Mouse (Mus musculus): ENCODE results near the gene Ttc36. TPM values are rescaled to one million over a fixed set of nuclear protein-coding genes. Genes with fewer than 3 reads are reported as not detected.

The Ttc36 gene
- total and polyA plus RNA-seq, 2 experiments = 1,193 to 2,094 TPM

DNA sequence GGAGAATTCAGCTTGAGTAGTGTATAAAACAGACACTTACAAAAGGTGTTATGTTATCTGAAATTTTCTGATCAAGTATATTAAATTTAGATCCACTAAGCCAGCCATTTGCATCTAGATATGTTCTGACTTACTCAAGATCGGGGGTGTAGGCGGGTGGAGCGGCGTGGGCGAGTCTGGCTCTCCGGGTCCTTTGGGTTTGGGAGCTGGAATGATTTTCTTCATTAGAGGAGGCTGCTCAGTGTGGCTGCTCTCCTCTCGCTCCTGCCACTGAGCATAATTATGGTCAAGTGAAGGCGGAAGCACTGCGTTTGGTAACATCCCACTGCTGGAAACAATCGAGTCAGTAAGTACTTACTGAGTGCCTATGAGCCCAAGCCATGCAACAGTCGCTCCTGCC lies 26.1 kb upstream of the Ttc36 start:
- Histone ChIP-seq H3K9ac (ENCODE audit: low read depth, low read length) (no peak overlapping the region), H3K36me3 (ENCODE audit: control insufficient read depth, insufficient read depth, low read length) (peaks cover 69% of the 10 kb centered on the region), H3K27ac (replicated peaks; ENCODE audit: insufficient read depth, low read depth, low read length) (no peak overlapping the region), H3K4me3 (ENCODE audit: insufficient read depth, low read depth, low read length) (no peak overlapping the region), H3K4me1 (ENCODE audit: control insufficient read depth, insufficient read depth, low read length) (no peaks in the 10 kb centered on the region), H3K79me2 (ENCODE audit: control insufficient read depth, insufficient read depth, low read length) (no peaks in the 10 kb centered on the region), H3K27me3 (ENCODE audit: control insufficient read depth, insufficient read depth, low read length) (no peaks in the 10 kb centered on the region)
- TF ChIP-seq CTCF (IDR thresholded peaks at IDR 0.05; ENCODE audit: low read depth, low read length) = no peak
- no peak for TF ChIP-seq POLR2A (IDR thresholded peaks at IDR 0.05; ENCODE audit: extremely low read depth, insufficient read depth, low read length)
- 95% methylated on average over 11 of the region's 11 CpGs for WGBS
- DNase-seq (ENCODE audit: extremely low read depth, low read depth, low spot score) = no peak

- H3K27ac ChIP-seq (replicated peaks; ENCODE audit: insufficient read depth, low read depth, low read length) = no peak overlapping the region
- peaks cover 81% of the 10 kb centered on the region for H3K36me3 ChIP-seq (ENCODE audit: control insufficient read depth, insufficient read depth, low read length)
- TF ChIP-seq CTCF (IDR thresholded peaks at IDR 0.05; ENCODE audit: low read depth, low read length) (no peak), POLR2A (IDR thresholded peaks at IDR 0.05; ENCODE audit: extremely low read depth, insufficient read depth, low read length) (no peak)
- H3K4me3 ChIP-seq (ENCODE audit: insufficient read depth, low read depth, low read length) = no peak overlapping the region
- DNase-seq (ENCODE audit: extremely low read depth, low read depth, low spot score) = no peak
- no peaks in the 10 kb centered on the region for H3K4me1 ChIP-seq (ENCODE audit: control insufficient read depth, insufficient read depth, low read length)
- no peaks in the 10 kb centered on the region for H3K79me2 ChIP-seq (ENCODE audit: control insufficient read depth, insufficient read depth, low read length)
- H3K9ac ChIP-seq (ENCODE audit: low read depth, low read length) = no peak overlapping the region
- H3K27me3 ChIP-seq (ENCODE audit: control insufficient read depth, insufficient read depth, low read length) = no peaks in the 10 kb centered on the region
- whole genome bisulfite sequencing = 98% methylated on average over 7 of the region's 7 CpGs
Measured at GRCm38 (mm10) chr9:44826660-44827059, 23.8 kb upstream of the Ttc36 start.

GRCm38 (mm10) chr9:44819920-44820827 lies 17.3 kb upstream of the Ttc36 start:
- no peak for TF ChIP-seq POLR2A (IDR thresholded peaks at IDR 0.05; ENCODE audit: extremely low read depth, insufficient read depth, low read length)
- TF ChIP-seq CTCF (IDR thresholded peaks at IDR 0.05; ENCODE audit: low read depth, low read length) = no peak
- peaks cover 65% of the 10 kb centered on the region for H3K36me3 ChIP-seq (ENCODE audit: control insufficient read depth, insufficient read depth, low read length)
- no peaks in the 10 kb centered on the region for H3K79me2 ChIP-seq (ENCODE audit: control insufficient read depth, insufficient read depth, low read length)
- peaks cover 7% of the 10 kb centered on the region; the same call in 1 of the 2 replicates for H3K4me1 ChIP-seq (ENCODE audit: control insufficient read depth, insufficient read depth, low read length)
- H3K9ac ChIP-seq (ENCODE audit: low read depth, low read length) = no peak overlapping the region
- DNase-seq (ENCODE audit: extremely low read depth, low read depth, low spot score) = peak; percentile 19
- H3K27me3 ChIP-seq (ENCODE audit: control insufficient read depth, insufficient read depth, low read length) = no peaks in the 10 kb centered on the region
- no peak overlapping the region for H3K27ac ChIP-seq (replicated peaks; ENCODE audit: insufficient read depth, low read depth, low read length)
- WGBS = 73% methylated on average over 15 of the region's 15 CpGs
- H3K4me3 ChIP-seq (ENCODE audit: insufficient read depth, low read depth, low read length) = no peak overlapping the region

DNA sequence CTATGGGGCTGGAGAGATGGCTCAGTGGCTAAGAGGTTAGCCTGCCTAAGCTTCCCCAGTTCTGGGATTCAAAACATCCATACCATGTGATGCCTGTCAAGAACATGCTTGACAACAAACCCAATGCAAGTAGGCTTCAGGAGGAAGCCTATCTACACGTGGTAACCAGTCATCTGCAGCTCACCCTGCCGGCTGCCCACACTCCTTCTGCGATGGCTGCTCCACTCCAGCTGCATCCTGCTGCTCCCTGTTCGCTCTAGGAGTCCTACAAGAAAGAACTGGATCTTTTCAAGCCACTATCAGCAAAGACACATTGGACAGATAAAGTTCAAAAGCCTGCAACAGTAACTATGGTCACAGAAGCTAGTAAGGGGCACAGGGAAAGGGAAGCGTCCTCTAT lies 14.7 kb upstream of the Ttc36 start:
- H3K79me2 ChIP-seq (ENCODE audit: control insufficient read depth, insufficient read depth, low read length) = no peaks in the 10 kb centered on the region
- no peak overlapping the region for H3K4me3 ChIP-seq (ENCODE audit: insufficient read depth, low read depth, low read length)
- no peak for DNase-seq (ENCODE audit: extremely low read depth, low read depth, low spot score)
- peaks cover 63% of the 10 kb centered on the region for H3K36me3 ChIP-seq (ENCODE audit: control insufficient read depth, insufficient read depth, low read length)
- peaks cover 7% of the 10 kb centered on the region; the same call in 1 of the 2 replicates for H3K4me1 ChIP-seq (ENCODE audit: control insufficient read depth, insufficient read depth, low read length)
- TF ChIP-seq POLR2A (IDR thresholded peaks at IDR 0.05; ENCODE audit: extremely low read depth, insufficient read depth, low read length) = no peak
- WGBS = 89% methylated on average over 5 of the region's 5 CpGs
- H3K27me3 ChIP-seq (ENCODE audit: control insufficient read depth, insufficient read depth, low read length) = no peaks in the 10 kb centered on the region
- H3K27ac ChIP-seq (replicated peaks; ENCODE audit: insufficient read depth, low read depth, low read length) = no peak overlapping the region
- no peak overlapping the region for H3K9ac ChIP-seq (ENCODE audit: low read depth, low read length)

DNA sequence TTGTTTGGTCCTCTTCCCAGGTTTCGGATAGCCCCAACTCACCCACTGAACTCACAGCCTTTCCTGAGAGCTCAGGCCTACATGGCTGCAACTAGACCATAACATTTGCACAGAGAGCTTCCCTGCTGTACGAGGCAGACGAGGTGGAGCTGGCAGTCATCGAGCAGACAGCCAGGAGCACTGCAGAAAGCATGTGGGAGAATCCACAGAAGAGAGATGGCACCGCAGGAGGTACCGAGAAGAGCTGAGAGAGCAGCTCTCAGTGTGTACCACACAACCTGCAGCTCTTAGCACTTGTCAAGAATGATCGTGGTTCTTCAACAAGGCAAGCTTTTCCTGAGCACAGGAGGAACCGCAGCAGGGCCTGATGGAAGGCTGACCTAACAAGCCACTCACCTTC lies 11.3 kb upstream of the Ttc36 start:
- 94% methylated on average over 8 of the region's 8 CpGs for WGBS
- Histone ChIP-seq H3K4me3 (ENCODE audit: insufficient read depth, low read depth, low read length) (no peak overlapping the region), H3K9ac (ENCODE audit: low read depth, low read length) (no peak overlapping the region), H3K36me3 (ENCODE audit: control insufficient read depth, insufficient read depth, low read length) (peaks cover 64% of the 10 kb centered on the region), H3K4me1 (ENCODE audit: control insufficient read depth, insufficient read depth, low read length) (peaks cover 7% of the 10 kb centered on the region; the same call in 1 of the 2 replicates), H3K27ac (replicated peaks; ENCODE audit: insufficient read depth, low read depth, low read length) (no peak overlapping the region), H3K27me3 (ENCODE audit: control insufficient read depth, insufficient read depth, low read length) (no peaks in the 10 kb centered on the region), H3K79me2 (ENCODE audit: control insufficient read depth, insufficient read depth, low read length) (no peaks in the 10 kb centered on the region)
- no peak for TF ChIP-seq POLR2A (IDR thresholded peaks at IDR 0.05; ENCODE audit: extremely low read depth, insufficient read depth, low read length)
- no peak for TF ChIP-seq CTCF (IDR thresholded peaks at IDR 0.05; ENCODE audit: low read depth, low read length)
- DNase-seq (ENCODE audit: extremely low read depth, low read depth, low spot score) = no peak

GRCm38 (mm10) chr9:44810316-44810715 lies 7.4 kb upstream of the Ttc36 start:
- Histone ChIP-seq H3K4me3 (ENCODE audit: insufficient read depth, low read depth, low read length) (no peak overlapping the region), H3K4me1 (ENCODE audit: control insufficient read depth, insufficient read depth, low read length) (peaks cover 1% of the 10 kb centered on the region; the same call in 1 of the 2 replicates), H3K27ac (replicated peaks; ENCODE audit: insufficient read depth, low read depth, low read length) (no peak overlapping the region), H3K36me3 (ENCODE audit: control insufficient read depth, insufficient read depth, low read length) (peaks cover 66% of the 10 kb centered on the region), H3K9ac (ENCODE audit: low read depth, low read length) (no peak overlapping the region), H3K79me2 (ENCODE audit: control insufficient read depth, insufficient read depth, low read length) (no peaks in the 10 kb centered on the region), H3K27me3 (ENCODE audit: control insufficient read depth, insufficient read depth, low read length) (no peaks in the 10 kb centered on the region)
- DNase-seq (ENCODE audit: extremely low read depth, low read depth, low spot score) = no peak
- WGBS = 86% methylated on average over 10 of the region's 10 CpGs
- TF ChIP-seq CTCF (IDR thresholded peaks at IDR 0.05; ENCODE audit: low read depth, low read length) (no peak), POLR2A (IDR thresholded peaks at IDR 0.05; ENCODE audit: extremely low read depth, insufficient read depth, low read length) (no peak)

All from liver, adult 2 months (tissue).